Comparison of ENCODE assay signal across 24 mouse cellular contexts in the genomic region with DNA sequence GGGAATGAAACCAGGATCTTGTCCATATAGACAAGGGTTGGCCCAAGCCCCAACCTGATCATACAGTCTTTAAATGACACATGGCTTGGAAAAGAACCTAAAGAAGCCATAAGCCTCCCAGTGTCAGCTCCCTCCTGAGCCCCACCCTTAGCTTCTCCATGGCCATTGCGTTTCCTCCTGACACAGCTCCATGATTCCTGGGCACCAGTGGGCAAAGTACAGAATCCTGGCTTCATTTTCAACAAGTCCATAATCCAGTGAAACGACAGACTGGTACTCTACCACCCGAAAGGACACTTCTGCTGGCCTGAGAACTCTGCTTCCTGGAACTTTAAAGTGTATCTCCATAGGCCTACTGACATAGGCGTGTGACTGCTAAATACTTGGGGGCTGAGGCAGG. TPM values are rescaled to one million over a fixed set of nuclear protein-coding genes. Genes with fewer than 3 reads are reported as not detected.
"Had no signal": no experiment of that assay in that cellular context is flagged by ENCODE, and none has a peak within 500 bp of the region (broad histone marks: within the 10 kb centered on the region; RNA-seq: fewer than 3 reads in every experiment).

No protein-coding gene starts in this region.

- H3K27ac ChIP-seq: midbrain, embryonic 10.5 days; midbrain, embryonic 13.5 days; neural tube, embryonic 13.5 days; neural tube, embryonic 15.5 days had no signal

- DNase-seq: lung, adult 18-20 months; lung, embryonic 14.5 days; lung, postnatal 10 days; lung, postnatal 4 days; retina, postnatal 1 day; right cerebral cortex, adult 18-20 months; right cerebral cortex, postnatal 25 days; right cerebral cortex, postnatal 4 days; spleen, adult 18-20 months; thymus, adult 18-20 months; thymus, postnatal 14 days; thymus, postnatal 36 days had no signal

- H3K4me2 ChIP-seq: lung, embryonic 14.5 days; midbrain, embryonic 13.5 days; neural tube, embryonic 13.5 days; neural tube, embryonic 15.5 days had no signal

- H3K4me3 ChIP-seq: midbrain, embryonic 10.5 days; midbrain, embryonic 13.5 days; myocyte; neural tube, embryonic 13.5 days; neural tube, embryonic 15.5 days had no signal

- H3K9me3 ChIP-seq: midbrain, embryonic 10.5 days; midbrain, embryonic 13.5 days; neural tube, embryonic 13.5 days; neural tube, embryonic 15.5 days had no signal

- ATAC-seq: midbrain, embryonic 13.5 days; midbrain, embryonic 16.5 days had no signal

- H3K36me3 ChIP-seq: midbrain, embryonic 10.5 days; midbrain, embryonic 13.5 days; neural tube, embryonic 13.5 days; neural tube, embryonic 15.5 days had no signal

- H3K9ac ChIP-seq: lung, embryonic 14.5 days; midbrain, embryonic 13.5 days; neural tube, embryonic 13.5 days; neural tube, embryonic 15.5 days had no signal

RNA-seq across cellular contexts. Expression of gene Pfn3, which starts 7.7 kb away (rescaled TPM):
- polyA plus RNA-seq: lung, embryonic 14.5 days; lung, embryonic 16.5 days; midbrain, embryonic 10.5 days; midbrain, embryonic 13.5 days; myocyte; neural tube, embryonic 11.5 days; neural tube, embryonic 13.5 days; small intestine, adult 2 months; stomach, embryonic 14.5 days; stomach, embryonic 16.5 days; thymus, postnatal 0 days had no signal

RNA-seq across cellular contexts. Expression of gene Slc34a1, which starts 9.4 kb away (rescaled TPM):
- polyA plus RNA-seq: lung, embryonic 14.5 days; lung, embryonic 16.5 days; midbrain, embryonic 10.5 days; midbrain, embryonic 13.5 days; midbrain, embryonic 16.5 days; neural tube, embryonic 13.5 days; neural tube, embryonic 15.5 days; stomach, embryonic 14.5 days had no signal

RNA-seq across cellular contexts. Expression of gene F12, which starts 19.3 kb away (rescaled TPM):
- polyA plus RNA-seq: lung, embryonic 14.5 days; midbrain, embryonic 10.5 days; midbrain, embryonic 13.5 days; myocyte; neural tube, embryonic 11.5 days; neural tube, embryonic 13.5 days; stomach, embryonic 14.5 days had no signal
